Mouse (Mus musculus): ENCODE measurements around the gene Gm9857.

Gm9857 gene

GRCm38 (mm10) chr3:108921822-108922221 lies 18.4 kb downstream of the Gm9857 start:
- DNase-seq: no peak

- DNase-seq: no peak
Measured at GRCm38 (mm10) chr3:108920442-108921070, 19.7 kb downstream of the Gm9857 start.

GRCm38 (mm10) chr3:108918852-108919251 lies 21.4 kb downstream of the Gm9857 start:
- DNase-seq: no peak

- no peak for DNase-seq
Measured at GRCm38 (mm10) chr3:108917986-108918385, 22.3 kb downstream of the Gm9857 start.

DNA sequence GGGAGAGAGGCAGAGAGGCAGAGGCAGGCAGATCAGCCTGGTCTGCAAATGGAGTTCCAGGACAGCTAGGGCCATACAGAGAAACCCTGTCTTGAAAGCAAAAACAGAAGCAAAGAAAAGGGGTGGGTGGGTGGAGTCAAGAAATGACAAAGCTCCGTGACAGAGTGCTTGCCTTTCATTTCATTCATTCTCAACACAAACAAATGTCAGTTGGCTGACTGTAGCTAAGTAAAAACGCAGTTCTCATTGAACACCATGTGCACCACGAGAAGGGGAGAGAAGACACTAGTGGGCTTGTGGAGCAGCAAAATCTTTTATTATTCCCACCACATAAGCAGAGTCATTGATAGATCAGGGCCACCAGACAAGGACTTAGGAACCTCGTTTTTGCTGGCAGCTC lies 23.4 kb downstream of the Gm9857 start:
- DNase-seq: no peak

GRCm38 (mm10) chr3:108915999-108916398 lies 24.2 kb downstream of the Gm9857 start:
- no peak for DNase-seq

DNA sequence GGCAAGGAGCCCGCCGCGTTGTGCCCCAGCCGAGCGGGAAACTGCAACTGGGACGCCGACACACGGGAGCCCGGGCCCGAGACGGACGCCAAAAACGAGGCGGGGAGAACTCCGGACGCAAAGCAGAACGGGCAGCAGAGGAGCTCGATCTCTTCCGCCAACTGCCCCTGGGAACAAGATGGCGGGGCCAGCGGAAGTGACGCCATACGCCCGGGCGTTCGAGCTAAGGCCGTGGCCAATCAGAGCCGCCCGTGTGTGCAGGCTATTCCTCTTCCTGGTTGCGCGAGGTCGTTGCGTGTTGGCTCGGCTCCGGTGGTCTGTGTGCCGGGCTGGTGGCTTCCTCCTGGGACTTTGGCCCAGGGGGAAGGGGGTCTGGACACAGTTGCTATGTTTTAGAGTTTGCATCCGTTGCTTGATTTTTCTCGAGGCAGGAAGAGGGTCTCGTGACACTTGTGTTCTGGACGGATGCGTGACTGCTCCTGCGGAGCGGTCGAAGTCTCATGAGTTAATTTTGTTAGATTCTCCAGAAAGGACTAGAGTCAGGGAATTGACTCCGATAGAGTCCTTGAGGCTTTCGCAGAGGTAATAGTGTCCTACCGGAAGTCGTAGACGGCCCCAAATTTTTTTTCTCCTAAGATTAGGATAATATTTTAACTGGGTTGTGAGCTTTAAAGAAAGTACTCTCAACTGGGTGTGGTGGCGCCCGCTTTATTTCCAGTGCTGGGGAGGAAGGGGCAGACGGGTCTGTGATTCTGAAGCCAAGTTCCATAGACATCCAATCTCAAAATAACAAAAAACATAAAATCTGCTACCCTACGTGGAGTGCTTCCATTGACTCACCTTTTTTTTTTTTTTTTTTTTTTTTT lies 28.5 kb downstream of the Gm9857 start, which contains the start of gene Prpf38b:
TSS of gene Prpf38b (minus strand) at position 180 of the 866 bp plus-strand sequence.
- peak; percentile 98 for DNase-seq

DNA sequence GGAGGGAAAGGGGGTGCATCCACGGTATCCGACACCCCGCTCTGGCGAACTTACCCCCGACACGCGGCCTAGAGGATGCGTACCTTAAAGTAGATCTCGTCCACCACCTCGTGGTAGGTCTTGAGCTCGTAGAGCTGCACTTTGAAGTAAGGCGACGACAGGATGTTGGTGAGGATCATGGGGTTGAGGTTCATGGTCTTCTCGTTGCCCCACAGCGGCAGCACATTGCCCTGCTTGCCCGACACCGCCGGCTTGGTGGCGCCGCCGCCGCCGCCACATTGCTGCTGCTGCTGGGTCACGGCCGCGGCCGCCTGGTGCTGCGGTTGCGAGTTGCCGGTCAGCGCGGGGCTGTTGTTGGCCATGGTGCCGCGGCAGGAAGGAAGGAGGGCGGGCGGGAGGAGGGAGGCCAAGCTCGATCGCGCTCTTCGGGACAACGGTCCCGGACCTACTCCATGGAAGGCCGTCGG lies 29.1 kb downstream of the Gm9857 start:
- DNase-seq: peak; percentile 82

DNA sequence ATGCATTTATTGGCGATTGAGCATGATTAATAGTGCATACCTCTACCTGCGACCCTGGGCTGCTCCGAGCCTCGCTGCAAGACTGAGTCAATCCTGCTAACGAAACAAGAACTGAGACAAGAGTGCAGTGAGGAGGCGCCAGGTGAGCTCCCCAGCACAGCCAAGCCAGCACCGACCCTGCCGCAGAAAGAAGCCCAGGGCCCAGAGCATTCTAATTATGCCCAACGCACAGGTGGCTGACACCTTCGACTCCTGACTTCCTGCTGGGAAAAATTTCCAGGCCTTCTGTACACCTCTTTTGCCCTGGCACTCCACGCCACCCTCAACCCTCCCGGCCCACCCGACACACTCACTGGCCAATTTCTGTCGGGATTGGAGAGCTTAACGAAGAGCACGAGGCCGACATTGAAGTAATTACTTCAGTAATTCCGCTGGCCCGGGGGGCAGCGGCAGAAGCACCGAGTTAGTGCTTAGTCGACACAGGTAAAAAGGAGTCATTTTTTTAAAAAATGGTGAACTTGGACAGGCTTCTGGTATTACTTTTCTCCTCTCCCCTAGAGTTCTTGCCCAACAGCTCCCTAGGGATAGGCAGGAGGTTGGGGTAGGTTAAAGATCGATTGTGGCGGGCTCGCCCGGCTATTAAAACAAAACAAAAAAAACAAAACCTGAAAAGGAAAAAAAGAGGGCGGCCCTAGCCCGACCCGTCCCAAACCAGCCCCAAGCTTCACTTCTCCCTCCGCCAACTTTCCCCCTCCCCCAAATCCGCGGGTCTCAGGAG lies 29.8 kb downstream of the Gm9857 start:
- peak; percentile 22 for DNase-seq

GRCm38 (mm10) chr3:108902934-108903333 lies 37.3 kb downstream of the Gm9857 start:
- DNase-seq: no peak

DNA sequence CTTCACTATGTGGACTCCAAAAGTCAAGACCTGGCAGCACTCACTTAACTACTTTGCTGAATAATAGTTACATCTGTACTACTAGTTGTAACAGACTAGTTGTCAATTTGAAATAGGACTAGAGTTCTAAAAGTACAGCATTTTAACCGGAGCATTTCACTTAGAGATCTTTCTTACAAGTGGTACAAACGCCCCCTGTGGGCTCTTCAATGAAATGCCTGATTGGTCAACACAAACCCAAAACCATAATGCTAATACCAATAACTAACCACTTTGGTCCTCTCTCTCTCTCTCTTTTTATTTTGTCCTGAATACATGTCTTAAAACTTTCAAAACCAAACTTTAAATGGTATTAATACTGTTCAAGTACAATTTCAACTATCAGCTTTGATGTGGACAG lies 38.2 kb downstream of the Gm9857 start:
- no peak for DNase-seq

DNA sequence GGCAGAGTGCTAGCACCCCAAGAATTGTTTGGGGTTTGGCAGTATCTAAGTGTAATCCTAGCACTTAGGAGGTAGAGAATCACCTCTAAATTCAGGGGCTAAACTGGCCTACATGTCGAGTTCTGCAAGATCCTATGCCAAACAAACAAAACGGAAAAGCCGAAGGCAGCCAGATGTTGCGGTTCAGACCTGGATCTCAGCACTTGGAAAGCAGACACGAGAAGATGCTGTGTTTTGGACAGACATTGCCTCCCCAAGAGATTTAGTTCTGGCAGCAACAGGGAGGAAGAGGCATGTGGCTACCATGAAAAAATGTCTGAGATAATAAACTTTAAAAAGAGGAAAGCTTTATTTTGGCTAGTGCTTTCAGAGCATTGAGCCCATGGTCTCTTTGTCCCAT lies 39.6 kb downstream of the Gm9857 start:
- DNase-seq: no peak

DNA sequence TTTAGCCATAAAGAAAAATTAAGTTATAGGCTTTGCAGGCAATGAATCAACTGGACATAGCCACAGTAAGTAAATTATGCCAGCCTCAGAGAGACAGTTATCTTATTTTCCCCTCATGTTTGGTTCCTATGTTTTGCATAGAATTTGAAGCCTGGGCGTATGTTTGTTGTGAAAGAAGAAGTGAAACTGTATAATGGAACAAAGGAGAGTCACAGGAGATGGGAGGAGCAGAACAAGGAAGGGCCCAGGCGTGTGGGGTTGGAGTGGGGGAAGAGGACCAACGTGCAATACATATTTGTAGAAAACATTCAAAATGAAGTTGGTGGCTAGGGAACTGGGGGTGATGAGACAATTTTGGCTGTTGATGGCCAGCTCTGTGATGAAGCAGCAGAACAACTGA lies 40.1 kb downstream of the Gm9857 start:
- no peak for DNase-seq

GRCm38 (mm10) chr3:108898640-108899039 lies 41.6 kb downstream of the Gm9857 start:
- DNase-seq: no peak

DNA sequence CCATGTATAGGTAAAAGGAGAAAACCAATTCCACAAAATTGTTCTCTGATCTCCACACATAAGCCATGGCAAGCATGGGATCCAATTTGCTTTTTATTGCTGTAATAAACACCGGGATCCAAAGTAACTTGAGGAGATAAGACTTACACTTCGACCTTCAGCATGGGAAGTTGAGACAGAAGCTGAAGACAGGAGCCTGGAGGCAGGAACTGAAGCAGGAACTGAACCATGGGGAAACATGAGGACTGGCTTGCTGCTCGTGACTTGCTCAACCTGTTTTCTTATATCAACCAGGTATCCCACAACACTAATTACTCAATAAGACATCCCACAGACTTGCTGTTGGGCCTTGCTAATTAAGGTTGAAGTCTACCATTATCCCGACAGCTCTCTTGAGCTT lies 47.3 kb downstream of the Gm9857 start:
- no peak for DNase-seq

DNA sequence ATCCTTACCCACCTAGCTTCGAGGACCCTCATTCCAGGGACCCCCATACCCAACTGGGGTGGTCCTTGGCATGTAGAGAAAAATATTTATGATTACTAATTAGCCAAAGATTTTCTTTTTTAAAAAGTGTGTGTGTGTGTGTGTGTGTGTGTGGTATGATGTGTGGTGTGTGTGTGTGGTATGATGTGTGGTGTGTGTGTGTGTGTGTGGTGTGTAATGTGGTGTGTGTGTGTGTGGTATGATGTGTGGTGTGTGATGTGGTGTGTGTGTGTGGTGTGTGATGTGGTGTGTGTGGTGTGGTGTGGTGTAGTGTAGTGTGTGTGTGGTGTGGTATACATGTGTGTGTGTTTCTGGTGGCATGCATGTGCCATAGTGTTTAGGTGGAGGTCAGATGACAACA lies 48.2 kb downstream of the Gm9857 start:
- no peak for DNase-seq

Measured in retina, postnatal 1 day (tissue).